Mouse (Mus musculus) hindbrain, embryonic 12.5 days (tissue): Measurements from ENCODE around the gene Rasgef1a. TPM values are rescaled to one million over a fixed set of nuclear protein-coding genes. Genes with fewer than 3 reads are reported as not detected.

Source experiments
- ATAC-seq: fragments of 200-750 bp; cut with Nextera tagmentation; 2 replicates; pipeline ENCODE4 v1.8.0; 2017; ENCODE audit warnings: moderate TSS enrichment; ENCODE audit not compliant: low FRiP score
- H3K27ac ChIP-seq: fragments of 300-500 bp; sonication (generic); 2 replicates; pipeline ENCODE4 v1.5.1; 2016; ENCODE audit warnings: mild to moderate bottlenecking
- H3K27me3 ChIP-seq: fragments of 300-500 bp; sonication (generic); 2 replicates; pipeline ENCODE4 v1.6.1; 2016; ENCODE audit warnings: mild to moderate bottlenecking
- H3K36me3 ChIP-seq: fragments of 300-500 bp; sonication (generic); 2 replicates; pipeline ENCODE4 v1.6.1; 2016; ENCODE audit warnings: mild to moderate bottlenecking
- H3K4me1 ChIP-seq: fragments of 300-500 bp; sonication (generic); 2 replicates; pipeline ENCODE4 v1.6.1; 2016
- H3K4me2 ChIP-seq: fragments of 300-500 bp; sonication (generic); replicated peaks from 2 replicates; pipeline ENCODE4 v1.6.1; 2016; ENCODE audit warnings: mild to moderate bottlenecking
- H3K4me3 ChIP-seq: fragments of 300-500 bp; sonication (generic); 2 replicates; pipeline ENCODE4 v1.5.1; 2016; ENCODE audit warnings: mild to moderate bottlenecking
- H3K9ac ChIP-seq: fragments of 300-500 bp; sonication (generic); 2 replicates; pipeline ENCODE4 v1.6.1; 2016; ENCODE audit warnings: mild to moderate bottlenecking, moderate library complexity
- H3K9me3 ChIP-seq: fragments of 300-500 bp; sonication (generic); replicated peaks from 2 replicates; pipeline ENCODE4 v1.6.1; 2016; ENCODE audit warnings: mild to moderate bottlenecking
- WGBS: fragments of 180-500 bp; shearing (Covaris S2); methylation state at CpG from one replicate; pipeline ENCODE4 v1.1.7; 2016; 5-methylcytosine and 5-hydroxymethylcytosine counted together
- polyA plus RNA-seq: library from polyadenylated mRNA; unstranded; fragments of >200 nt; fragmentation: Nextera tagmentation; extraction: Ambion mirVana; gene quantifications from 2 replicates; pipeline ENCODE4 v1.2.1, GENCODE M21; 2016

Gene Rasgef1a
- polyA plus RNA-seq, 1 experiment from 2014 or later = 0.21 TPM

DNA sequence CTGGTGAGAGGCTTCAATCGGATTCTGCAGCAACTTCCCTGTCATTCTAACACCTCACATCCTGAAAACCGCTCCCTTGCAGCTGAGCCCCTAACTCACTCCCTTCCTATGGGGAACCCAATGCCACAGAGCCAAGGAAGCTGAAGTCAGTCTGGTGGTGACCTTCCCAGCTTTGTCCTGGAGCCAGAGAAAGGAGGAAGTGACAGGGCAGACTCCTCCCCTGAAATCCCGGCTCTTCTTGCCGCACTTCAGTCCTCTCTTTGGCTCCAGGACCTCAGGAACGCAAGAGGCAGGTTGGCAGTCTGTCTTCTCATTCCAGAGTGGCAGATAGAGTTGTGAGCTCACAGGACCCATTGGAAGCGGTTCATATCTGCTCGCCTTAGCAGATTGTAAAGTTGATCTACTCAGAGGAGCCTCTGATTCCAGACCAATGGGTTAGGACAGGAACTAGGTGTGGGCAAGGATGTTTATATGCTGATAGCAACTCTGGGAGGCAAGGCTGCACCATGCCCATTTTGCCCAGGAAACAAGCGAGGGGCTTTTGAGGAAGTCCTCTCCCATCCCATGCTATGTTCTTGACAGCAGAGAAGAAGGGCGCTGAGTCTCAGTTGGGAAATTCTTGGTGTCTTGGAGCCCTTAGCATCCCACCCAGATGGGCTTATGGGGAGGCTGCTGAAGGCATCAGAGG lies 25.0 kb downstream of the Rasgef1a start:
- no peak overlapping the region for H3K9ac ChIP-seq
- no peak overlapping the region for H3K27ac ChIP-seq
- 79% methylated on average over 9 of the region's 9 CpGs for WGBS
- H3K27me3 ChIP-seq = no peaks in the 10 kb centered on the region
- H3K4me2 ChIP-seq = no peak overlapping the region
- H3K36me3 ChIP-seq = no peaks in the 10 kb centered on the region
- no peak overlapping the region for H3K4me3 ChIP-seq
- ATAC-seq = no peak
- H3K9me3 ChIP-seq = no peaks in the 10 kb centered on the region
- H3K4me1 ChIP-seq = no peaks in the 10 kb centered on the region

DNA sequence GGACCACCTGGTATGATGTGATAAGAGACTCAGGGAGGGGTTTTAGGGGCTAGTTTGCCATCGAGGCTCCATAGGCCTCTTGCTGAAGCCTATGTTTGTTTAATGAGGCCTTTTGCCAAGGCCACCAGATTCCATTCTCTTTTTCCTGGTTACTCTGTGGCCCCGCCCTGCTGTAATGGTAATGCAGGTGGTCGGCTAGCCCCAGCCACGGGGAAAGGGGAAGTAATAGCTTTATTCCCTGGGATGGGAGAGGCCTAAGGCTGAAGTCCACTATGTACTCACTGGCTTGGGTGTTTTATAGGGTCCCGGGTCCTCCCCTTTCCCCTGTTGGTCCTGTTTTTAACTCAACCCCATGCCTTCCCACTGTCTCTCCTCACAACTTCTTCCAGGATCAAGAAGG lies 25.6 kb downstream of the Rasgef1a start:
- Histone ChIP-seq H3K4me3 (no peak overlapping the region), H3K27ac (no peak overlapping the region), H3K9ac (no peak overlapping the region), H3K4me1 (no peaks in the 10 kb centered on the region), H3K9me3 (no peaks in the 10 kb centered on the region), H3K36me3 (no peaks in the 10 kb centered on the region), H3K27me3 (no peaks in the 10 kb centered on the region), H3K4me2 (no peak overlapping the region)
- no peak for ATAC-seq
- WGBS = 86% methylated on average over 5 of the region's 5 CpGs

- H3K4me1 ChIP-seq = no peaks in the 10 kb centered on the region
- H3K4me3 ChIP-seq = no peak overlapping the region
- no peak overlapping the region for H3K4me2 ChIP-seq
- 23% methylated on average over 4 of the region's 4 CpGs for WGBS
- no peaks in the 10 kb centered on the region for H3K36me3 ChIP-seq
- no peaks in the 10 kb centered on the region; the same call in 1 of the 2 replicates for H3K27me3 ChIP-seq
- H3K9me3 ChIP-seq = no peaks in the 10 kb centered on the region
- H3K27ac ChIP-seq = no peak overlapping the region
- H3K9ac ChIP-seq = no peak overlapping the region
- no peak for ATAC-seq
Measured at GRCm38 (mm10) chr6:118045180-118045579, 33.9 kb downstream of the Rasgef1a start.

- Histone ChIP-seq H3K9ac (no peak overlapping the region), H3K4me3 (no peak overlapping the region), H3K27ac (no peak overlapping the region), H3K9me3 (no peaks in the 10 kb centered on the region), H3K36me3 (no peaks in the 10 kb centered on the region), H3K4me1 (no peaks in the 10 kb centered on the region), H3K27me3 (no peaks in the 10 kb centered on the region; the same call in 1 of the 2 replicates), H3K4me2 (no peak overlapping the region)
- 57% methylated on average over 7 of the region's 7 CpGs for WGBS
- no peak for ATAC-seq
Measured at GRCm38 (mm10) chr6:118045892-118046291, 34.7 kb downstream of the Rasgef1a start.

- WGBS = 83% methylated on average over 3 of the region's 3 CpGs
- no peak overlapping the region for H3K9ac ChIP-seq
- no peak overlapping the region for H3K4me3 ChIP-seq
- no peak overlapping the region for H3K4me2 ChIP-seq
- no peaks in the 10 kb centered on the region for H3K36me3 ChIP-seq
- ATAC-seq = no peak
- no peaks in the 10 kb centered on the region for H3K4me1 ChIP-seq
- no peaks in the 10 kb centered on the region for H3K9me3 ChIP-seq
- H3K27me3 ChIP-seq = no peaks in the 10 kb centered on the region; the same call in 1 of the 2 replicates
- no peak overlapping the region for H3K27ac ChIP-seq
Measured at GRCm38 (mm10) chr6:118046511-118046910, 35.3 kb downstream of the Rasgef1a start.

DNA sequence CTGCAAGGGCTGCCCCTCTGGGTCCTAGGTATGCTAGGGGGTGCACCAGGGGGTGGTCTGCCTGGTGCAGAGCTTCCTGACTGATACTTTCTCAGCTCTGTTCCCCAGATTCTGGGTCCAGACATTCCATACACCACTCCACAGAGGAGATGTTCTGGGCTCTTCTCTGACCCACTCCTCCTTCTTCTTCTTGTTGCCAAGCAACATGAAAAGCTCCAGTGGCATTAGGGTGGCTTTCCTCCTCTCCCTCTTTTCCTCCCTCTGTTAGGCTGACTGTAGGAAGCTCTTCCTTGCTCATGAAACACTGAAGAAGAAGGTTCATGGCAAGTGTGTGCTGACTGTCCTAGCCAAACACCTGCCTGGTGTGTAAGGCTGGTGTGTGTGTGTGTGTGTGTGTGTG lies 35.7 kb downstream of the Rasgef1a start:
- no peaks in the 10 kb centered on the region for H3K36me3 ChIP-seq
- no peaks in the 10 kb centered on the region; the same call in 1 of the 2 replicates for H3K27me3 ChIP-seq
- no peaks in the 10 kb centered on the region for H3K9me3 ChIP-seq
- no peaks in the 10 kb centered on the region for H3K4me1 ChIP-seq
- H3K4me3 ChIP-seq = no peak overlapping the region
- no peak overlapping the region for H3K27ac ChIP-seq
- no peak for ATAC-seq
- H3K9ac ChIP-seq = no peak overlapping the region
- no peak overlapping the region for H3K4me2 ChIP-seq

DNA sequence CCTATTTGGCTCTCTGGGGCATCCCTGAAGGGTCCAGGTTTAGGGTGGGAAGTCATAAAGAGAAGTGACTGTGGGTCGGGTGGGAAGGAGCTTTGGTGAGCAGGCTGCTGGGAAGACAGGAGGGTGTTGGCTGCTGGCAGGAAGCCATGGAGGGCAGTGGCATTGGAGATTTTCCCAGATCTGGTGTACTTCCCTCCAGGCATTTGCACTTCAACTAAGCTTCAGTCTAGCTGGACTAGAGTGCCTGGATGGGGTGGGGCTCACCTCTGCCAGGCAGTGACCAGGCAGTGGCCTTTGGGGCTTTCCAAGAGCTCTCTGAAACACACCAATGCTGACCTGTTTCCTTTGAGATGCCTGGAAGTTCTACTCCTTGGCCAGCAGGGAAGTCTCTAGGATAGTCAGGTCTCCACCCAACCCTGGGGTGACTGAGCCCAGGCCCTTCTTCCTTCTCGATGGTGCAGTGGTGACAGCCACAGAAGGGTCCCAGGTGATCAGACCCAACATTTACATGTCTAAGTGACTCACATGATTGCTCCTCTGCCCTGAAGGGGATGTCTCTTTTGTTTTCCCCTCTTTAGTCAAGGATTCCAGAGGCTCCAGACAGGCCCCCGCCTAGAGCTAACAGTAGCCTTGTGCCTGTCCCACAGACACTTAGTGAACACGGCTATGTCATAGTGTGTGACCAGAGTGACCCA lies 36.7 kb downstream of the Rasgef1a start:
- no peaks in the 10 kb centered on the region; the same call in 1 of the 2 replicates for H3K27me3 ChIP-seq
- WGBS = 91% methylated on average over 4 of the region's 4 CpGs
- no peaks in the 10 kb centered on the region for H3K9me3 ChIP-seq
- no peak for ATAC-seq
- H3K4me1 ChIP-seq = no peaks in the 10 kb centered on the region
- H3K4me2 ChIP-seq = no peak overlapping the region
- no peak overlapping the region for H3K27ac ChIP-seq
- H3K4me3 ChIP-seq = no peak overlapping the region
- H3K9ac ChIP-seq = no peak overlapping the region
- no peaks in the 10 kb centered on the region for H3K36me3 ChIP-seq

DNA sequence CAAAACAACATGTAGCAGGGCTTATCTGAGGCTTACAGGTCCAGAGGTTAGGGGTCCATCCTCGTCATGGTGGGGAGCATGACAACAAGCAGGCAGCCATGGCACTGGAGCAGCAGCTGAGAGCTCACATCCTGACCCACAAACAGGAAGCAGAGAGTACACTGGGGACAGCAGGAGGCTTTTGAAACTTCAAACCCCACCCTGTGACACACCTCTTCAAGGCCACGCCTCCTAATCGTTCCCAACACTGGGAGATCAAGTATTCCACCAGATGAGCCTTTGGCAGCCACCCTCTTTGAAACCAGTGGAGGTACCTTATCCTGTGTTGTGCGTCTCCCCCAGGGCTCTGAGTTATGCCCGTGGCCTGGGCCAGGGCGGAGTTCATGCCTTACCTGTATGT lies 38.5 kb downstream of the Rasgef1a start:
- H3K36me3 ChIP-seq = no peaks in the 10 kb centered on the region

GRCm38 (mm10) chr6:118051474-118051873 lies 40.2 kb downstream of the Rasgef1a start:
- ATAC-seq = no peak
- Histone ChIP-seq H3K4me3 (no peak overlapping the region), H3K27ac (no peak overlapping the region), H3K4me2 (no peak overlapping the region), H3K4me1 (no peaks in the 10 kb centered on the region), H3K27me3 (no peaks in the 10 kb centered on the region; the same call in 1 of the 2 replicates), H3K9me3 (no peaks in the 10 kb centered on the region), H3K9ac (no peak overlapping the region), H3K36me3 (no peaks in the 10 kb centered on the region)
- WGBS = 88% methylated on average over 4 of the region's 4 CpGs

More for the DNA sequence above, 38.5 kb downstream of the Rasgef1a start:
- Histone ChIP-seq H3K4me3 (no peak overlapping the region), H3K9me3 (no peaks in the 10 kb centered on the region), H3K4me1 (no peaks in the 10 kb centered on the region), H3K27me3 (no peaks in the 10 kb centered on the region; the same call in 1 of the 2 replicates), H3K4me2 (no peak overlapping the region), H3K9ac (no peak overlapping the region), H3K27ac (no peak overlapping the region)
- 72% methylated on average over 6 of the region's 6 CpGs for WGBS
- no peak for ATAC-seq

DNA sequence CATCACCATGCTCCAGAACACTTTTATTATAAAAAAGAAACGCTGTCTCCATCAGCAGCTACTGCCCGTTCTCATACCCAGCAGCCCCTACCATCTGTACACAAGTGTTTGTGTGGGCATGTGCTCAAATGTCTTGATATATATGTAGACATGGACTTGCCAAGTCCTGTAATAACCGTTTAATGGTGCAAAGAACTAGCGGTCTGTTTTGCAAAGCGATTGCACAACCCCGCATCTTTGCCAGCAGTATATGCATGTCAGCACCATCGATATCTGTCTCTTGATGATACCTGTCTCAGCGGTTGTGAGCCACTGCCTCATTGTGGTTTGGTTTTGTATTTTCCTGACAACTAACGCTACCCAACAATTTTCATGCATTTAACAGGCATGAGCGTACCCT lies 44.0 kb downstream of the Rasgef1a start:
- Histone ChIP-seq H3K27ac (no peak overlapping the region), H3K4me3 (no peak overlapping the region), H3K4me1 (no peaks in the 10 kb centered on the region), H3K36me3 (no peaks in the 10 kb centered on the region), H3K9me3 (no peaks in the 10 kb centered on the region), H3K4me2 (no peak overlapping the region), H3K27me3 (no peaks in the 10 kb centered on the region), H3K9ac (no peak overlapping the region)
- no peak for ATAC-seq
- 93% methylated on average over 10 of the region's 10 CpGs for WGBS

DNA sequence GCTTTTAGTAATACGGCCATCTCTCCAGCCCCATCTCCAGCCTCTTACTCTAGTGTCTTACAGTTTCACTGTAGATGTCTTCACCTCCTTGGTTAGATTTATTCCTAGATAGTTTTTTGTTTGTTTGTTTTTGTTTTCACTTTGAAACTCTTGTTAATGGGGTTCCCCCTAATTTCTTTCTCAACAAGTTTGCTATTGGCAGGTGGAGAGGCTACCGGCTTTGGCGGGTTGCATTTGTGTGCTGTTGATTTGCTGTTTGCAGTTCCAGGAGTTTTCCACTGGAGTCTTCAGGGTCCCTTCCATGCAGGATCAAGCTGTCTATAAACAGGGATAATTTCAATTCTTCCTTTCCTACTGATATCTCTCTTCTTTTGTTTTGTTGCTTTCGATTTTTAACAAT lies 50.0 kb downstream of the Rasgef1a start:
- H3K4me2 ChIP-seq = no peak overlapping the region
- H3K27me3 ChIP-seq = peaks cover 24% of the 10 kb centered on the region
- no peak overlapping the region for H3K9ac ChIP-seq
- WGBS = 92% methylated on average over 4 of the region's 4 CpGs
- H3K27ac ChIP-seq = no peak overlapping the region
- no peaks in the 10 kb centered on the region for H3K9me3 ChIP-seq
- peaks cover 9% of the 10 kb centered on the region for H3K4me1 ChIP-seq
- H3K4me3 ChIP-seq = no peak overlapping the region
- no peaks in the 10 kb centered on the region for H3K36me3 ChIP-seq
- ATAC-seq = no peak

DNA sequence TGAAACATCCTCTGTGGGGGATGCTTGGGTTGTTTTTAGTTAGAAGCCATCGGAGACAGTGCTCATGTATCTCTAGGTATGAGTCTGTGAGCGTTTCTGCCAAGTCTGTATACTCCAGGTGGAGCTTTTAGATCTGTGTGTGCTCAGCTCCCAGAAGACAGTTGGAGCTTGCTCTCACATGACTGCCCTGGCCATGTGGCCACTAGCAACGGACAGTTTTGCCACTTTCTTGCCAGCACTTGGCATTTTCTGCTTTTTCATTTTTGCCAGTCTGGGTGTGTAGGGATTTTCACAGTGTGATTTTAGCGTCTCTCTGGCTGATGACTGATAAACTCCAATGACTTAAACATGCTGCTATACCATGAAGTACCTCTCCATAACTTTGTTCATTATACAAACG lies 52.0 kb downstream of the Rasgef1a start:
- no peak overlapping the region for H3K9ac ChIP-seq
- ATAC-seq = no peak
- 75% methylated on average over 5 of the region's 5 CpGs for WGBS
- H3K27ac ChIP-seq = no peak overlapping the region
- H3K4me1 ChIP-seq = peaks cover 17% of the 10 kb centered on the region
- H3K4me2 ChIP-seq = no peak overlapping the region
- no peaks in the 10 kb centered on the region for H3K36me3 ChIP-seq
- H3K4me3 ChIP-seq = no peak overlapping the region
- H3K27me3 ChIP-seq = peaks cover 44% of the 10 kb centered on the region
- H3K9me3 ChIP-seq = no peaks in the 10 kb centered on the region
